Mouse (Mus musculus): ENCODE measurements around the gene Zar1. TPM values are rescaled to one million over a fixed set of nuclear protein-coding genes. Genes with fewer than 3 reads are reported as not detected.
"Not testable (repeated sequence)": the region's sequence is repeated elsewhere in the genome, so short reads cannot be mapped to it uniquely, and the experiment has no call there.

Zar1 gene
- total RNA-seq (2014; rRNA removed) (not detected in 2 replicates), polyA plus RNA-seq (2012; rRNA removed) (not detected in 2 replicates)

GRCm38 (mm10) chr5:72580970-72581332 lies at the start of gene Zar1:
TSS of gene Zar1 (minus strand) at chr5:72581254.
- not testable (repeated sequence) for H3K36me3 ChIP-seq (ENCODE audit: control insufficient read depth, insufficient read depth, low read length); H3K9ac ChIP-seq (ENCODE audit: low read depth, low read length); DNase-seq (ENCODE audit: extremely low read depth, low read depth, low spot score); H3K4me1 ChIP-seq (ENCODE audit: control insufficient read depth, insufficient read depth, low read length); H3K27ac ChIP-seq (replicated peaks; ENCODE audit: insufficient read depth, low read depth, low read length); H3K79me2 ChIP-seq (ENCODE audit: control insufficient read depth, insufficient read depth, low read length)
- Histone ChIP-seq H3K4me3 (ENCODE audit: insufficient read depth, low read depth, low read length) (peak within 1 kb of the TSS; percentile 18; the same call in 1 of the 2 replicates), H3K27me3 (ENCODE audit: control insufficient read depth, insufficient read depth, low read length) (peaks cover 11% of the 10 kb centered on the region)
- 14% methylated on average over 20 of the region's 21 CpGs for WGBS

- H3K4me1 ChIP-seq (ENCODE audit: control insufficient read depth, insufficient read depth, low read length), result no peaks in the 10 kb centered on the region
- H3K27ac ChIP-seq (replicated peaks; ENCODE audit: insufficient read depth, low read depth, low read length), result no peak overlapping the region
- no peak overlapping the region for H3K9ac ChIP-seq (ENCODE audit: low read depth, low read length)
- WGBS, result 90% methylated on average over 6 of the region's 6 CpGs
- no peak for DNase-seq (ENCODE audit: extremely low read depth, low read depth, low spot score)
- H3K36me3 ChIP-seq (ENCODE audit: control insufficient read depth, insufficient read depth, low read length), result no peaks in the 10 kb centered on the region
- no peaks in the 10 kb centered on the region for H3K27me3 ChIP-seq (ENCODE audit: control insufficient read depth, insufficient read depth, low read length)
- no peaks in the 10 kb centered on the region for H3K79me2 ChIP-seq (ENCODE audit: control insufficient read depth, insufficient read depth, low read length)
- TF ChIP-seq POLR2A (IDR thresholded peaks at IDR 0.05; ENCODE audit: extremely low read depth, insufficient read depth, low read length) (no peak), CTCF (IDR thresholded peaks at IDR 0.05; ENCODE audit: low read depth, low read length) (no peak)
- no peak overlapping the region for H3K4me3 ChIP-seq (ENCODE audit: insufficient read depth, low read depth, low read length)
These were observed 49.0 kb upstream of the Zar1 start for GRCm38 (mm10) chr5:72630026-72630425.

GRCm38 (mm10) chr5:72621022-72621421 lies 40.0 kb upstream of the Zar1 start:
- H3K27ac ChIP-seq (replicated peaks; ENCODE audit: insufficient read depth, low read depth, low read length), result no peak overlapping the region
- no peaks in the 10 kb centered on the region for H3K79me2 ChIP-seq (ENCODE audit: control insufficient read depth, insufficient read depth, low read length)
- 91% methylated on average over 1 of the region's 1 CpGs for WGBS
- no peak overlapping the region for H3K4me3 ChIP-seq (ENCODE audit: insufficient read depth, low read depth, low read length)
- H3K27me3 ChIP-seq (ENCODE audit: control insufficient read depth, insufficient read depth, low read length), result no peaks in the 10 kb centered on the region
- H3K4me1 ChIP-seq (ENCODE audit: control insufficient read depth, insufficient read depth, low read length), result no peaks in the 10 kb centered on the region
- H3K9ac ChIP-seq (ENCODE audit: low read depth, low read length), result no peak overlapping the region
- DNase-seq (ENCODE audit: extremely low read depth, low read depth, low spot score), result peak; percentile 4
- TF ChIP-seq POLR2A (IDR thresholded peaks at IDR 0.05; ENCODE audit: extremely low read depth, insufficient read depth, low read length), result no peak
- TF ChIP-seq CTCF (IDR thresholded peaks at IDR 0.05; ENCODE audit: low read depth, low read length), result no peak
- H3K36me3 ChIP-seq (ENCODE audit: control insufficient read depth, insufficient read depth, low read length), result no peaks in the 10 kb centered on the region

- DNase-seq (ENCODE audit: extremely low read depth, low read depth, low spot score), result no peak
- no peaks in the 10 kb centered on the region for H3K27me3 ChIP-seq (ENCODE audit: control insufficient read depth, insufficient read depth, low read length)
- H3K4me1 ChIP-seq (ENCODE audit: control insufficient read depth, insufficient read depth, low read length), result no peaks in the 10 kb centered on the region
- H3K36me3 ChIP-seq (ENCODE audit: control insufficient read depth, insufficient read depth, low read length), result no peaks in the 10 kb centered on the region
- no peak overlapping the region for H3K27ac ChIP-seq (replicated peaks; ENCODE audit: insufficient read depth, low read depth, low read length)
- WGBS, result 79% methylated on average over 4 of the region's 4 CpGs
- TF ChIP-seq CTCF (IDR thresholded peaks at IDR 0.05; ENCODE audit: low read depth, low read length), result no peak
- no peaks in the 10 kb centered on the region for H3K79me2 ChIP-seq (ENCODE audit: control insufficient read depth, insufficient read depth, low read length)
- H3K4me3 ChIP-seq (ENCODE audit: insufficient read depth, low read depth, low read length), result no peak overlapping the region
- H3K9ac ChIP-seq (ENCODE audit: low read depth, low read length), result no peak overlapping the region
These were observed 36.4 kb upstream of the Zar1 start for GRCm38 (mm10) chr5:72617413-72617812.

GRCm38 (mm10) chr5:72603138-72603537 lies 22.1 kb upstream of the Zar1 start:
- TF ChIP-seq POLR2A (IDR thresholded peaks at IDR 0.05; ENCODE audit: extremely low read depth, insufficient read depth, low read length), result no peak
- TF ChIP-seq CTCF (IDR thresholded peaks at IDR 0.05; ENCODE audit: low read depth, low read length), result no peak
- Histone ChIP-seq H3K9ac (ENCODE audit: low read depth, low read length) (no peak overlapping the region), H3K4me3 (ENCODE audit: insufficient read depth, low read depth, low read length) (no peak overlapping the region), H3K79me2 (ENCODE audit: control insufficient read depth, insufficient read depth, low read length) (no peaks in the 10 kb centered on the region), H3K27ac (replicated peaks; ENCODE audit: insufficient read depth, low read depth, low read length) (no peak overlapping the region), H3K27me3 (ENCODE audit: control insufficient read depth, insufficient read depth, low read length) (no peaks in the 10 kb centered on the region; the same call in 1 of the 2 replicates), H3K4me1 (ENCODE audit: control insufficient read depth, insufficient read depth, low read length) (no peaks in the 10 kb centered on the region), H3K36me3 (ENCODE audit: control insufficient read depth, insufficient read depth, low read length) (no peaks in the 10 kb centered on the region)
- peak; percentile 26 for DNase-seq (ENCODE audit: extremely low read depth, low read depth, low spot score)
- 80% methylated on average over 4 of the region's 4 CpGs for WGBS

- H3K36me3 ChIP-seq (ENCODE audit: control insufficient read depth, insufficient read depth, low read length), result no peaks in the 10 kb centered on the region
- H3K27ac ChIP-seq (replicated peaks; ENCODE audit: insufficient read depth, low read depth, low read length), result no peak overlapping the region
- TF ChIP-seq CTCF (IDR thresholded peaks at IDR 0.05; ENCODE audit: low read depth, low read length) (peak; percentile 80), POLR2A (IDR thresholded peaks at IDR 0.05; ENCODE audit: extremely low read depth, insufficient read depth, low read length) (no peak)
- WGBS, result 9% methylated on average over 5 of the region's 5 CpGs
- no peaks in the 10 kb centered on the region; the same call in 1 of the 2 replicates for H3K27me3 ChIP-seq (ENCODE audit: control insufficient read depth, insufficient read depth, low read length)
- H3K9ac ChIP-seq (ENCODE audit: low read depth, low read length), result no peak overlapping the region
- peak; percentile 82 for DNase-seq (ENCODE audit: extremely low read depth, low read depth, low spot score)
- no peak overlapping the region for H3K4me3 ChIP-seq (ENCODE audit: insufficient read depth, low read depth, low read length)
- no peaks in the 10 kb centered on the region for H3K4me1 ChIP-seq (ENCODE audit: control insufficient read depth, insufficient read depth, low read length)
- no peaks in the 10 kb centered on the region for H3K79me2 ChIP-seq (ENCODE audit: control insufficient read depth, insufficient read depth, low read length)
These were observed 20.0 kb upstream of the Zar1 start for GRCm38 (mm10) chr5:72601006-72601405.

Data from liver, adult 2 months (tissue).